Mouse (Mus musculus): ENCODE data around the gene Fgfr2. TPM values are rescaled to one million over a fixed set of nuclear protein-coding genes. Genes with fewer than 3 reads are reported as not detected.

Fgfr2 gene
- polyA plus RNA-seq, 1 experiment: 52.3 TPM

- DNase-seq (ENCODE audit: low read depth): no peak
- TF ChIP-seq POLR2A (IDR thresholded peaks at IDR 0.05; ENCODE audit: borderline replicate concordance, extremely low read depth, insufficient read depth, insufficient read length, poor library complexity, severe bottlenecking): no peak
- no peak for TF ChIP-seq CTCF (IDR thresholded peaks at IDR 0.05; ENCODE audit: borderline replicate concordance, extremely low read depth, insufficient read depth, insufficient read length)
Observed at GRCm38 (mm10) chr7:132880276-132880675, 242.9 kb downstream of the Fgfr2 start.

DNA sequence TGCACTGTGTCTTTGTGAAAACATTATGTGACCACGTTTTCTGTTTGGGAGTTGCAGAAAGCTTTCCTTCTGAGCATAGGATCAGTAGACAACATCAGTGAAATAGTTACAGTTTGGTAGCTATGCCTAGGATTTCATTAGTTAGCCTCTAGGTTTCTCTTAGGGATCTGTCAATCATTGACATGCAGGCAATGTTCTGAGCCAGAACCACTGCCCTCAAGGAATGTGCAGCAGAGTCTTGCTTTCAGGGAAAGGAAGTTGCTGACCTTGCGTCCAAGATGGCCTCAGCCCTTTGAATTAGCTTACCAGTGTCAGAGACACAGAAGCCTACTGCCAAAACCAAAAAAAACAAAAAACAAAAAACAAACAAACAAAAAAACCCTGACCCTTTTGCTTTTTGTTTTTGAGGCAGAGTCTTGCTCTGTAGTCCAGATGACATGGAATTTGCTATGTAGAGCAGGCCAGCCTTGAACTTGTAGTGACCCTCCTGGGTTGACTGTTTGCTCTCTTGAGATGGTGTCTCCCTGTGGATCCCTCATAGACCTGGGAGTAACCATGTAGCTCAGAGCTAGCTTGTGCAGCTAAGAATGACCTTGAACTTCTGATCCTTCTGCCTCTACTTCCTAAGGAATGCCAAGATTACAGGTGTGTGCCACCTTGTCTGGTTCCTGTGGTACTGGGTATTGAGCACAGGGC is 247.6 kb downstream of the Fgfr2 start:
- TF ChIP-seq POLR2A (IDR thresholded peaks at IDR 0.05; ENCODE audit: borderline replicate concordance, extremely low read depth, insufficient read depth, insufficient read length, poor library complexity, severe bottlenecking) (no peak), CTCF (IDR thresholded peaks at IDR 0.05; ENCODE audit: borderline replicate concordance, extremely low read depth, insufficient read depth, insufficient read length) (no peak)
- no peak for DNase-seq (ENCODE audit: low read depth)

DNA sequence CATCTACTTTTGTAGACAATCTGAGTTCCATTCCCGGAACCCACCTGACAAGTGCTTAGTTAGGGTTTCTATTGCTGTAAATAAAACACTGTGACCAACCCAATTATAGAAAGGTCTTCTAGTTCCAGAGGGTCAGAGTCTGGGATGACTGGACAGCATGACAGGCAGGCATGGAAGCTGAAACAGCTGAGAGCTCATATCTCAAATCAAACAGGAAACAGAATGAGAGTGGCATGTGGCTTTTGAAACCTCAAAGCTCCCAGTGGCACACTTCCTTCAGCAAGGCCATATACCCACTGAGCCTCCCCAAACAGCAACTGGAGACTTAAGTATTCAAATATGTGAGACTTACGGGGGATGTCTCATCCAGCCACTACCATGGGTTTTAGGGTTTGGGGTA is 250.1 kb downstream of the Fgfr2 start:
- TF ChIP-seq POLR2A (IDR thresholded peaks at IDR 0.05; ENCODE audit: borderline replicate concordance, extremely low read depth, insufficient read depth, insufficient read length, poor library complexity, severe bottlenecking) (no peak), CTCF (IDR thresholded peaks at IDR 0.05; ENCODE audit: borderline replicate concordance, extremely low read depth, insufficient read depth, insufficient read length) (no peak)
- no peak for DNase-seq (ENCODE audit: low read depth)

DNA sequence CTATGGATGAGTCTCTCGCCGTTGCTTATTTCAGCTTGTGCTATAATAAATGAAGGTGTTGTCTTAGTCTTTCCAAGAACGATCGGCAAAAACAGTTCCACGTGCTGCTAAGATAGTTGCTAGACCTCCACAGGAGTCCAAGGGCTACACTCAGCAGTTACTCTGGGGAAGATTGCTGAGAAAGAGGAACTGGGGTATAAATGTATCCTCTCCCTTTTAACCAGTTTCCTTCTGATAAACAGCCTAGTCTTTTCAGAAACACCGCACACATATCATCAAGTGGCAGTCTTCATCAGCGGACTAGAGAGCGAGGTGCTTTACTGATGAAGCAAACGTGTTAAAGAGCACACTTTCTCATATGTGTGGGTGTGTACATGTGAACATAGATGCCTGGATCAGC is 256.8 kb downstream of the Fgfr2 start:
- TF ChIP-seq POLR2A (IDR thresholded peaks at IDR 0.05; ENCODE audit: borderline replicate concordance, extremely low read depth, insufficient read depth, insufficient read length, poor library complexity, severe bottlenecking) (no peak), CTCF (IDR thresholded peaks at IDR 0.05; ENCODE audit: borderline replicate concordance, extremely low read depth, insufficient read depth, insufficient read length) (no peak)
- no peak for DNase-seq (ENCODE audit: low read depth)

DNA sequence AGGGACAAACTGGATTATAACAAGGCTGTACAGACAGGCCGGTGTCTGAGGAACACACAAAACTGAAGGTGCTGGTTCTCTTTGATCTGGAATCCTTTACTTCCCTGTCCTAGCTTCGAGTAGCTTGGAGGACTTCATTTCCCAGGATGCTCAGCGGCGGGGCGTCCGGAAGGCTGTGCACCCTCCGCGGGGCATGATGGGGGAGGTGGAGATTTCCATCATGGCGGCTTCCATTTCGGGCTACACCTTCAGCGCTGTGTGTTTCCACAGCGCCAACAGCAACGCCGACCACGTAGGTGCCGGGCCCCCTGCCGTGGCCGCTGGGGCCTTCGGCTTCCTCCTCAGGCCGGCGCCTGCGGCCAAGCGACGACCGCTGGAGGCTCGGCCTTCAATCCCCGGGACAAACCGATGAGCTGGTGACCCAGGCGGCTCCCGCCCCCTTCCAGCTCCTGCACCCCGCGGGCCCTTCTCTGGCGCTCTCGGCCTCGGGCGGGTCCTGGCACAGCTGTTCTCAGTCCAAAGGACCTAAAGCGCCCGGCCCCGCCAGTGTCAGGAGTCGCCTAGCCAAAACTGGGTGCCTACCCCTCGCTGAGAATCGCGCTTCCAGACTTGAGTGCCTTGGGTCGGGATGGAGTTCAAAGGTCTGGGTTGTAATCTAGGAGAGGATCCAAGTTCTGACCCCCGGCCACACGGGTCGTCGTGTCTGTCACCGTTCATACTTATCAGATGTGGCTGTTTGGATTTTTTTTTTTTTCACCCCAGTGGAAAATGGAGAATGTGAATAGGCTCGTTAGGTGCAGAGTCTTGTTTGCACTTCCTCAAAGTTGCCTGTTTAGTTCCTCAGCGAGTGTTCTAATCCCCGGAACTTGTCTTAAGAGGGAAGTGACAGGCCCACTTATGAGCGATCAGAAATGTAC is 263.9 kb downstream of the Fgfr2 start, which contains the start of gene Abraxas2:
Gene Abraxas2, plus strand, starts transcription at position 184 of the 917 bp plus-strand sequence.
- TF ChIP-seq CTCF (IDR thresholded peaks at IDR 0.05; ENCODE audit: borderline replicate concordance, extremely low read depth, insufficient read depth, insufficient read length) (no peak), POLR2A (IDR thresholded peaks at IDR 0.05; ENCODE audit: borderline replicate concordance, extremely low read depth, insufficient read depth, insufficient read length, poor library complexity, severe bottlenecking) (peak; percentile 28; the same call in 1 of the 2 replicates)
- DNase-seq (ENCODE audit: low read depth): peak; percentile 96

DNA sequence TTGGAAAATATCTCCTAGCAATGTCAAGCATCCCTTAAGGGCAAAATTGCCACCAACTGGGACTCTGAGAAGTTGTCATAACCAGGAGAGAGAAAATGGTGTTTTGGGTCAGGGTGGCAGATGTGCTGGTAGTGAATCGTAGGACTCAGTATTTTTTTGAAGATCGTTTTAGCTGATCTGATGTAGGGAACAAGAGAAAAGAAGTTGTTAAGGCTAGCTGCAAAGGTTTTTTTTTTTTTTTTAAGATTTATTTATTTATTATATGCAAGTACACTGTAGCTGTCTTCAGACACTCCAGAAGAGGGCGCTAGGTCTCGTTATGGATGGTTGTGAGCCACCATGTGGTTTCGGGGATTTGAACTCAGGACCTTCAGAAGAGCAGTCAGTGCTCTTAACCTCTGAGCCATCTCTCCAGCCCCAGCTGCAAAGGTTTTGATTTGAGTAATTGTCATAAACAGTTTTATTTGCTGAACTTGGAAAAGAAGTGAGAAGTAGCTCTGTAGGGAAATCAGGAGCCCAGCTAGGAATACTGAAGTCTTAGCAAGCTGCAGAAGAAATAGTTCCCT is 265.0 kb downstream of the Fgfr2 start:
- TF ChIP-seq CTCF (IDR thresholded peaks at IDR 0.05; ENCODE audit: borderline replicate concordance, extremely low read depth, insufficient read depth, insufficient read length): no peak
- no peak for TF ChIP-seq POLR2A (IDR thresholded peaks at IDR 0.05; ENCODE audit: borderline replicate concordance, extremely low read depth, insufficient read depth, insufficient read length, poor library complexity, severe bottlenecking)
- DNase-seq (ENCODE audit: low read depth): no peak

GRCm38 (mm10) chr7:132856083-132856482 is 267.1 kb downstream of the Fgfr2 start:
- TF ChIP-seq POLR2A (IDR thresholded peaks at IDR 0.05; ENCODE audit: borderline replicate concordance, extremely low read depth, insufficient read depth, insufficient read length, poor library complexity, severe bottlenecking) (no peak), CTCF (IDR thresholded peaks at IDR 0.05; ENCODE audit: borderline replicate concordance, extremely low read depth, insufficient read depth, insufficient read length) (no peak)
- no peak for DNase-seq (ENCODE audit: low read depth)

- peak; percentile 47 for DNase-seq (ENCODE audit: low read depth)
- TF ChIP-seq CTCF (IDR thresholded peaks at IDR 0.05; ENCODE audit: borderline replicate concordance, extremely low read depth, insufficient read depth, insufficient read length) (no peak), POLR2A (IDR thresholded peaks at IDR 0.05; ENCODE audit: borderline replicate concordance, extremely low read depth, insufficient read depth, insufficient read length, poor library complexity, severe bottlenecking) (no peak)
Observed at GRCm38 (mm10) chr7:132853946-132854345, 269.2 kb downstream of the Fgfr2 start.

DNA sequence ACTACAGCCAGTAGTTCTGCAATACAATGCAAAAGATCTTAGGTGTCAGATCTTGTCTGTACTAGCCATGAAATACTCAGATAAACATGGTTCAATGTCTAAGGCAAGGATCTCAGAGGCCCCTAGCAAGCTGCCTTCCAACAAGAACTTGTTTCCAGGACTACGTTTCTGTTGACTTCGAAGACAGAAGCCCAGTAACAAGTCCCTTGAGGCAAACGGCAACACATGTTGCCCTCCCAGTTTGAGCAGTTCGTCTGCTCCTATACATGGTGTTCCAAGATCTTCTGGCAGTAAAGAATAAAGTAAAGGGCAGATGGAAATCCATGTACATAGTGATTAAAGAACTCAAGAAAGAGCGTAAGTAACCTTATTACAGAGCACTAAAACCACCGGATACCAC is 269.8 kb downstream of the Fgfr2 start:
- no peak for TF ChIP-seq CTCF (IDR thresholded peaks at IDR 0.05; ENCODE audit: borderline replicate concordance, extremely low read depth, insufficient read depth, insufficient read length)
- TF ChIP-seq POLR2A (IDR thresholded peaks at IDR 0.05; ENCODE audit: borderline replicate concordance, extremely low read depth, insufficient read depth, insufficient read length, poor library complexity, severe bottlenecking): no peak
- DNase-seq (ENCODE audit: low read depth): peak; percentile 3

DNA sequence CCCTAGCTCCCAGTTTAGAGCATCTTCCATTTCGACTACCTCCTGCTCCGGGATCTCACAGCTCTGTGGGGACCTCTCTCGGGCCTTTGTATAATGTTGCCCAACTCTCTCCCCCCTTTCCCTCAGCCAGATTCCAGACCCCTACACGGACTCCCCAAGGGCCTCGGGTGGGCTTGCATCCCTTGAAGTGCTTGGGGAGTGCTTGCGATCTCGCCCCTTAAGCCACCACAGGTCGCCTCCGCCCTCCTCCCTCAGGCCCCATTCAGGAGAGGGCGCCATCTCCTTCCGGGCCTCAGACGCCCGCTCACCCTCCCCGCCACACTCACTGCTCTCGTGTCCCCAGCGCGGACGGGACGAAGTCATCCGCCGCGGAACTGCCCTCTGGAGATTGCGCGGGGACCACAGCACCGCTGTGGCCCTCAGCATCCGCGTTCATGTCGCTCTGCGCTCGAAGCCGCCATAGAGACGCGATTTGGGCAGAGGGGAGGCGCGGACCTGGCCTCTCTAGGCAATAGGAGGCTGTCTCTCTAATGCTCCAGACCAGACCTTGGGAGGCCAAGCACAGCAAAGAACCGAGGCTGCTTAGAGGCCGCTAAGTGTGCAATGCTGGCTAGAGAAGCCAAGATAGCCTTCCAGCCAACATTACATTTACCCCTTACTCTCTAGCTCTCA is 270.8 kb downstream of the Fgfr2 start, which contains the start of gene Eef1akmt2:
Gene Eef1akmt2, minus strand, starts transcription at position 501 of the 672 bp plus-strand sequence.
- peak; percentile 97 for DNase-seq (ENCODE audit: low read depth)
- peak; percentile 45; the same call in 1 of the 2 replicates for TF ChIP-seq POLR2A (IDR thresholded peaks at IDR 0.05; ENCODE audit: borderline replicate concordance, extremely low read depth, insufficient read depth, insufficient read length, poor library complexity, severe bottlenecking)
- no peak for TF ChIP-seq CTCF (IDR thresholded peaks at IDR 0.05; ENCODE audit: borderline replicate concordance, extremely low read depth, insufficient read depth, insufficient read length)

All from brain, embryonic 14.5 days (tissue).